Mouse (Mus musculus) hindbrain, embryonic 12.5 days (tissue): Measurements from ENCODE around the gene Abhd12b. TPM values are rescaled to one million over a fixed set of nuclear protein-coding genes. Genes with fewer than 3 reads are reported as not detected.
"Not testable (repeated sequence)": the region's sequence is repeated elsewhere in the genome, so short reads cannot be mapped to it uniquely, and the experiment has no call there.

Source experiments
- ATAC-seq: fragments of 200-750 bp; cut with Nextera tagmentation; 2 replicates; pipeline ENCODE4 v1.8.0; 2017; ENCODE audit warnings: moderate TSS enrichment; ENCODE audit not compliant: low FRiP score
- H3K27ac ChIP-seq: fragments of 300-500 bp; sonication (generic); 2 replicates; pipeline ENCODE4 v1.5.1; 2016; ENCODE audit warnings: mild to moderate bottlenecking
- H3K27me3 ChIP-seq: fragments of 300-500 bp; sonication (generic); 2 replicates; pipeline ENCODE4 v1.6.1; 2016; ENCODE audit warnings: mild to moderate bottlenecking
- H3K36me3 ChIP-seq: fragments of 300-500 bp; sonication (generic); 2 replicates; pipeline ENCODE4 v1.6.1; 2016; ENCODE audit warnings: mild to moderate bottlenecking
- H3K4me1 ChIP-seq: fragments of 300-500 bp; sonication (generic); 2 replicates; pipeline ENCODE4 v1.6.1; 2016
- H3K4me2 ChIP-seq: fragments of 300-500 bp; sonication (generic); replicated peaks from 2 replicates; pipeline ENCODE4 v1.6.1; 2016; ENCODE audit warnings: mild to moderate bottlenecking
- H3K4me3 ChIP-seq: fragments of 300-500 bp; sonication (generic); 2 replicates; pipeline ENCODE4 v1.5.1; 2016; ENCODE audit warnings: mild to moderate bottlenecking
- H3K9ac ChIP-seq: fragments of 300-500 bp; sonication (generic); 2 replicates; pipeline ENCODE4 v1.6.1; 2016; ENCODE audit warnings: mild to moderate bottlenecking, moderate library complexity
- H3K9me3 ChIP-seq: fragments of 300-500 bp; sonication (generic); replicated peaks from 2 replicates; pipeline ENCODE4 v1.6.1; 2016; ENCODE audit warnings: mild to moderate bottlenecking
- WGBS: fragments of 180-500 bp; shearing (Covaris S2); methylation state at CpG from one replicate; pipeline ENCODE4 v1.1.7; 2016; 5-methylcytosine and 5-hydroxymethylcytosine counted together
- polyA plus RNA-seq: library from polyadenylated mRNA; unstranded; fragments of >200 nt; fragmentation: Nextera tagmentation; extraction: Ambion mirVana; gene quantifications from 2 replicates; pipeline ENCODE4 v1.2.1, GENCODE M21; 2016

Abhd12b gene
- polyA plus RNA-seq, 1 experiment from 2014 or later, result not detected

DNA sequence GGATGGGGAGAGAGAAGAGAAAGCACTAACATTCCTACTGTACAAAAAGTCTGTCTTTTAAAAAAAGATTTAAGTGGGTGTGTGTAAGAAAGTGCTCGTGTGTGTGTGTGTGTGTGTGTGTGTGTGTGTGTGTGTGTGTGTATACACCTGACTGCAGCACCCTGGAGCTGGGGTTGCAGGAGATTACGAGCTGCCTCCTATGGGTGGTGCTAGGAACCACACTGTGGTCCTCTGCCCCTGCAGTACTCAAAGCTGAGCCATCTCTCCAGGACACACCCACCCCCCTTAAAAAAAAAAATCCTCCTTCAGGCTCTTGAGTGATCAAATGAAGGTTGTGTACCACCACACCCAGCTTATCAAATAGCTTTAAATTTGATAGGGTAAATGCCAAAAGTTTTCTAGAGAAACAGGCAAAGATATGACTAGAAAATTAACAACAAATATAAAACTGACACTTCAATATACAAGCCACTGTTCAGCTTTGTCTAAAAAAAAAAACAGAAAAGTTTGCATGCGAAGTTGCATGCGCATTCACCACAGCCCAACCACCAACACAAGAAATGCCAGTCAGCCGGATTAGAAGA, 12.9 kb upstream of the Abhd12b start:
- Histone ChIP-seq H3K4me2 (no peak overlapping the region), H3K36me3 (no peaks in the 10 kb centered on the region), H3K9me3 (no peaks in the 10 kb centered on the region), H3K27ac (no peak overlapping the region), H3K27me3 (no peaks in the 10 kb centered on the region), H3K9ac (no peak overlapping the region), H3K4me1 (peaks cover 2% of the 10 kb centered on the region; the same call in 1 of the 2 replicates), H3K4me3 (no peak overlapping the region)
- WGBS, result 93% methylated on average over 5 of the region's 5 CpGs
- no peak for ATAC-seq

- not testable (repeated sequence) for H3K9ac ChIP-seq, H3K9me3 ChIP-seq, ATAC-seq, H3K27me3 ChIP-seq, H3K36me3 ChIP-seq, H3K4me3 ChIP-seq, H3K4me2 ChIP-seq
- WGBS, result 12% methylated on average over 3 of the region's 3 CpGs
- H3K27ac ChIP-seq, result peak overlapping the region; percentile 67
- peaks cover 11% of the 10 kb centered on the region for H3K4me1 ChIP-seq
These were observed 9.8 kb upstream of the Abhd12b start for GRCm38 (mm10) chr12:70144106-70144587.

DNA sequence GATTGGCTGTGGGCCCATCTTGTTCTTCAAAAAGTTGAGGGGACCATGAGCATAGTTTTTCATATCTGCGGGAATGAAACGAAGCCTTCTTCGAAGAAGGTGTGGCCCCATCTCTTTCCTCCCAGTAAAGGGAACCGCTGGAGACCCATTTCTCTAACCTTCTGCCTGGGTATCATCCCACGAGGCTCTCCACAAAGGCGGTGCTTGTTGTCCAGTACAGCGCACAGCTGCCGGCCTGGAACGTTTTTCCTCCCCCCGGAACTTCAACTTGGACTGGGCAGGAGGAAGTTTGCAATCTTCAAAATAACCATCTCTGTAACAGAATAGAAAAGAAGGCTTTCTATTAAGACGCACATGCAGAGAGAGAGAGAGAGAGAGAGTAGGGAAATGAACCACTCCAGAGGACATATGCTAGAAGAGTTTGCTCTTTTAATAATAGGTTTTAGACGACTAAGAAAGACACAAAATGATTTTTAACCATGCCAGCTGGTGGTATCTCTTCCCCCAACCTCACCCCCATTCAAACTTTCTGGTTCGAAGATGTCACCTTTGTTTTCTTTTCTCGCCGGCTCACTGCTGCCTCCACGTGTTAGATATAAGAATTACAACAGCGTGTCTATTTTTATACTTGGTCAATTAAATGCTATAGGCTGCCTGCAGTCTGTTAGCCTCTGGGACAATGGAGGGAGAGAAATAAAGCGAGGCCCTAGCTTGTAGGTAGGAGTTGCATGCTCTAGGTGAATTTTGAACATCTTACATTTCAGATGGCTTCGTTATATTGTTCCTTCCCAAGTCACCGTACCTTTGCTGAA, 9.1 kb upstream of the Abhd12b start:
- peak overlapping the region; percentile 8; the same call in 1 of the 2 replicates for H3K27ac ChIP-seq
- H3K9me3 ChIP-seq, result no peaks in the 10 kb centered on the region
- H3K4me1 ChIP-seq, result peaks cover 12% of the 10 kb centered on the region
- no peak overlapping the region for H3K9ac ChIP-seq
- 48% methylated on average over 20 of the region's 20 CpGs for WGBS
- H3K4me2 ChIP-seq, result no peak overlapping the region
- H3K4me3 ChIP-seq, result no peak overlapping the region
- H3K27me3 ChIP-seq, result no peaks in the 10 kb centered on the region
- H3K36me3 ChIP-seq, result no peaks in the 10 kb centered on the region
- peak; percentile 35; the same call in 1 of the 2 replicates for ATAC-seq

GRCm38 (mm10) chr12:70145586-70145985, 8.4 kb upstream of the Abhd12b start:
- Histone ChIP-seq H3K4me2 (no peak overlapping the region), H3K4me1 (peaks cover 12% of the 10 kb centered on the region), H3K36me3 (no peaks in the 10 kb centered on the region), H3K27me3 (no peaks in the 10 kb centered on the region), H3K27ac (no peak overlapping the region), H3K9me3 (no peaks in the 10 kb centered on the region), H3K9ac (no peak overlapping the region), H3K4me3 (no peak overlapping the region)
- no peak for ATAC-seq
- WGBS, result 89% methylated on average over 6 of the region's 6 CpGs

DNA sequence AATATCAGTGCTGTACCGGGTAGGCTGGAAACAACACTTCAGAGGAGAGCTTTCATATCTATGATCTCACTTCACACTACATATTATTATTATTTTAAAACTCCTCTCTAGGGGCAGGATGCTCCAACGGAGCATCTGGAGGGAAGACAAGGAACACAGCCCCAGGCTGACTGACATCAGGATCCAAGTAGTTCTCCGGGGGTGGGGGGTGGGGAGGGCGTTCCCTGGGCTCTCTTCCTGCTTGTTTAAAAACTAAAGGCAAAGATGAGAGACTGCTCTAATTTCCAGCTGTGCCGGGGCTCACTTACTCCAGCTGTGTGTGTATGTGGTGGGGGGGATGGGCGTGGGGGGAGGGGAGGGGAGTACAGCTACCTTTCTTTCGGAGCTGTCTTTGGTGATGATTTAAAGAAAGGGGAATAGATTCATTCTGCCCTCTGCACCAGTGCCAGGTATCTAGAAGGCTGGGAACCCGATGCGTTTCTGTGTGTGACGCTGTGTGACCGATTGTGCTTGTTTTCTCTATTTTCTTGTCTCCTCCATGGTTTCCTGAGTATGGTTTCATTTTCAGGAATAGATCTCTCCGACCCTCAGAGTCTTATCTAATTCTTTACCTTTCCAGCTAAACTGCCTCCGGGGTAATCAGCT, 5.8 kb upstream of the Abhd12b start:
- H3K27ac ChIP-seq, result peak overlapping the region; percentile 36; the same call in 1 of the 2 replicates
- no peaks in the 10 kb centered on the region for H3K9me3 ChIP-seq

GRCm38 (mm10) chr12:70148631-70149265, 5.2 kb upstream of the Abhd12b start:
- Histone ChIP-seq H3K36me3 (no peaks in the 10 kb centered on the region), H3K4me1 (peaks cover 12% of the 10 kb centered on the region), H3K4me2 (peak overlapping the region; percentile 43), H3K9ac (no peak overlapping the region), H3K27ac (no peak overlapping the region), H3K4me3 (peak overlapping the region; percentile 17; the same call in 1 of the 2 replicates), H3K27me3 (no peaks in the 10 kb centered on the region), H3K9me3 (no peaks in the 10 kb centered on the region)
- 10% methylated on average over 11 of the region's 11 CpGs for WGBS
- ATAC-seq, result no peak

More for the DNA sequence above, 5.8 kb upstream of the Abhd12b start:
- H3K36me3 ChIP-seq, result no peaks in the 10 kb centered on the region
- no peaks in the 10 kb centered on the region for H3K27me3 ChIP-seq
- peak overlapping the region; percentile 43 for H3K4me2 ChIP-seq
- no peak for ATAC-seq
- H3K9ac ChIP-seq, result peak overlapping the region; percentile 39; the same call in 1 of the 2 replicates
- 7% methylated on average over 13 of the region's 13 CpGs for WGBS
- H3K4me1 ChIP-seq, result peaks cover 12% of the 10 kb centered on the region
- H3K4me3 ChIP-seq, result peak overlapping the region; percentile 17

DNA sequence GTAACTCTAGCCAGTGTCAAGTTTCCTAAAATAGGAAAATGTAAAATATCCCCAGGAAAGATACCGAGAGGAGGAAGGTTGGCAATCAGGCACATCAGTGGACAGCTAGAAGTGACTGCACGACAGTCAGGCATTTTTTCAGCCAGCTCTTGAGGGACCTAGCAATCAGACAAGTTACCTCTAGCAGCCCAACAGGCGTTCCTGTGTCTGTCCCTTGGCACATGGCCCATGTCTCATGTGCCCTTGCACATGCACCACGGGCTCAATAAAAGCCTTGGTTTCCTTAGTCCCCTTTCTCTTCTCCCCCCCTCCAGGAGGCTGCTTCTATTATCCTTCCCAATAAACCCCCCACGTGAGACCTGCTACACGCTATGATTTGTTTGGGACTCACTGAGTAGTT, 2.3 kb downstream of the Abhd12b start:
- no peaks in the 10 kb centered on the region for H3K9me3 ChIP-seq
- H3K27me3 ChIP-seq, result no peaks in the 10 kb centered on the region
- no peak for ATAC-seq
- no peak overlapping the region for H3K9ac ChIP-seq
- no peak overlapping the region for H3K4me2 ChIP-seq
- H3K36me3 ChIP-seq, result no peaks in the 10 kb centered on the region
- 73% methylated on average over 6 of the region's 6 CpGs for WGBS
- no peaks in the 10 kb centered on the region for H3K4me1 ChIP-seq
- H3K27ac ChIP-seq, result no peak overlapping the region
- no peak overlapping the region for H3K4me3 ChIP-seq

GRCm38 (mm10) chr12:70157292-70158066, 3.5 kb downstream of the Abhd12b start:
- Histone ChIP-seq H3K9me3 (no peaks in the 10 kb centered on the region), H3K27me3 (no peaks in the 10 kb centered on the region), H3K4me1 (no peaks in the 10 kb centered on the region), H3K4me3 (no peak overlapping the region), H3K4me2 (no peak overlapping the region), H3K36me3 (no peaks in the 10 kb centered on the region), H3K9ac (no peak overlapping the region), H3K27ac (no peak overlapping the region)
- ATAC-seq, result no peak
- WGBS, result 51% methylated on average over 5 of the region's 5 CpGs

- Histone ChIP-seq H3K9me3 (no peaks in the 10 kb centered on the region), H3K9ac (no peak overlapping the region), H3K4me3 (no peak overlapping the region), H3K36me3 (no peaks in the 10 kb centered on the region), H3K27ac (no peak overlapping the region), H3K4me1 (no peaks in the 10 kb centered on the region), H3K4me2 (no peak overlapping the region), H3K27me3 (no peaks in the 10 kb centered on the region)
- no peak for ATAC-seq
- WGBS, result 76% methylated on average over 5 of the region's 5 CpGs
These were observed 7.1 kb downstream of the Abhd12b start for GRCm38 (mm10) chr12:70161057-70161456.

GRCm38 (mm10) chr12:70164741-70165140, 10.8 kb downstream of the Abhd12b start:
- H3K9me3 ChIP-seq, result no peaks in the 10 kb centered on the region
- WGBS, result 82% methylated on average over 3 of the region's 3 CpGs
- H3K4me1 ChIP-seq, result no peaks in the 10 kb centered on the region
- no peaks in the 10 kb centered on the region for H3K27me3 ChIP-seq
- no peak overlapping the region for H3K4me3 ChIP-seq
- no peak overlapping the region for H3K27ac ChIP-seq
- ATAC-seq, result no peak
- no peak overlapping the region for H3K9ac ChIP-seq
- H3K36me3 ChIP-seq, result no peaks in the 10 kb centered on the region
- no peak overlapping the region for H3K4me2 ChIP-seq

DNA sequence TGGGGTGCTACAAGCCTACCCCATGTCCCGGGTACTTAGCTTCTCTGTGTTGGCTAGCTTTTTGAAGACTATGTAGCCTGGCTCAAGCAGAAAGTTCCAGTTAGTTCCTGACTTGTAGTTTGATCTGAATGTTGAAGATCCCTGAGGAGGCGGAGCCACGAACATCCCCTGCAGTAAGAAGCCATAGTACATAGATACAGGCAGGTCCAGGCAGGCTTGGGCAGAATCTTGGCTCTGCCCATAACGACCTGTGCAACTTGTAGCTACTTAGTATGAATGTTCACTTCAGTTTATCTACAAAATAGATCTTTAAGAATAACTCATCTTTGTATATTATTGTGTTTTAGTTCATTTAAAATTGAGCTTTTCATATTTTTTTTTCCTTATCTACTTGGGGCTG, 14.0 kb downstream of the Abhd12b start:
- H3K27me3 ChIP-seq, result no peaks in the 10 kb centered on the region
- no peak for ATAC-seq
- 84% methylated on average over 4 of the region's 4 CpGs for WGBS
- no peaks in the 10 kb centered on the region for H3K36me3 ChIP-seq
- H3K9ac ChIP-seq, result no peak overlapping the region
- H3K4me2 ChIP-seq, result no peak overlapping the region
- H3K4me3 ChIP-seq, result no peak overlapping the region
- no peaks in the 10 kb centered on the region for H3K9me3 ChIP-seq
- no peaks in the 10 kb centered on the region for H3K4me1 ChIP-seq
- no peak overlapping the region for H3K27ac ChIP-seq
